Mouse (Mus musculus): ENCODE measurements around the gene Bex1. TPM values are rescaled to one million over a fixed set of nuclear protein-coding genes. Genes with fewer than 3 reads are reported as not detected.

Gene Bex1
- total RNA-seq, 1 experiment: 461 TPM

DNA sequence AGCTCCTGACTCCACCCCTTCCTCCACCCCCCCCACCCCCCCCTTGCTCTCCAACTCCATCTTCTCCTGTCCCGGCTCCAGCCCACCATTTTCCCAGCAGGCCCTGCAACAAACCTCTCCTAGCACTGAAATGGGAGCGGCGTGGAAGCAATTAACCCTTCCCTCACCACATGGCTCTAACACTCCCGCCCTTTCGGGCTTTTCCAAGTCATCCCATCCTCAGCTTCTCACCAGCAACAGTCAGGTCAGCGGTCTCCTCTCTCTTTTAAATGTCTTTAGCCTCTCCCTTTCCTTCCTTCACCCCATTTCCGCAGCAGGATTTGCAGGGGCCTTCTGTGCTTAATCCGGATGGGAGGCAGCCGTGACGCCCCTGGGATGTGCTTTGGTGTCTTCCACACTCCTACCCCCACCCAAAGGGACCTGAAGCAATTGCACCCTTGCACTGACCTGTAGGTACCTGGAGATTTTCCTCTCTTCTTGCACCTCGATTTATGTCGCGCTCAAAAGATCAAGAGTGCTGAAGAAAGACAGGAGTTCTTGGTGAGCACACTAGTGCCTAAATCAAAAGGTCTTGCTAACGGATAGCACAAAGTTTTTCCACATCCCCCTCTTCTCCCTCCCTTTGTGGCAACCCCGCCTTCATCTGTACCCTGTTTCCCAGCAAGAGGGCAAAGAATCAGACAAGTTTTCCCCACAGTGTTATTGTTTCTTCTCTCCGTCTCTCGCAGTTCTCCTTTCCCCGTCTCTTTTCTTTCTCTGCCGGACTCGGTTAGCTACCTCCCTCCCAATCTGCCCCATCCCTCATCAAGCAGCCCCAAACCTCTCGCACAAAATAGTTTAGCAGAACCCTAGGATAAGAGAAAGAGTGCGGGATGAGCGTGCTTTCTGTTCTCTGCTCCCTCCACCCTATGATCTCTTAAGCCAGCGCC, 43.9 kb downstream of the Bex1 start:
- H3K9me3 ChIP-seq (ENCODE audit: control insufficient read depth, insufficient read depth, low read depth, low read length): no peaks in the 10 kb centered on the region
- TF ChIP-seq CHD2 (IDR thresholded peaks at IDR 0.05; ENCODE audit: low read depth, low read length) (no peak), MAFK (IDR thresholded peaks at IDR 0.05; ENCODE audit: insufficient read depth, low read depth, low read length) (no peak), ZNF384 (IDR thresholded peaks at IDR 0.05; ENCODE audit: low read depth, low read length) (no peak), HCFC1 (IDR thresholded peaks at IDR 0.05; ENCODE audit: borderline replicate concordance, insufficient read depth, low read length) (no peak), ZC3H11A (IDR thresholded peaks at IDR 0.05; ENCODE audit: borderline replicate concordance, low read depth, low read length) (no peak)
- in situ Hi-C loops (cut with MboI; ENCODE audit: low sequenced_read_pairs in 2 of 2, unreplicated experiment in 2 of 2): no loop called here
- peak overlapping the region; percentile 82 for H3K27ac ChIP-seq (ENCODE audit: insufficient read depth, low read depth, low read length, poor library complexity, severe bottlenecking)
- H3K9ac ChIP-seq (ENCODE audit: insufficient read depth, low read depth, low read length, poor library complexity, severe bottlenecking): peak overlapping the region; percentile 85
- DNase-seq (ENCODE audit: low read depth, low spot score): peak; percentile 62
- H3K4me1 ChIP-seq (ENCODE audit: control insufficient read depth in 2 of 2, insufficient read depth in 2 of 2, low read length in 2 of 2, poor library complexity in 1 of 2): peaks cover 0 to 3% of the 10 kb centered on the region in 2 experiments; a peak in 1 of 4 replicates
- no peaks in the 10 kb centered on the region for H3K36me3 ChIP-seq (ENCODE audit: control insufficient read depth, insufficient read depth, low read length, poor library complexity, severe bottlenecking)
- H3K4me3 ChIP-seq (ENCODE audit: insufficient read depth in 1 of 2, low read depth in 1 of 2, low read length in 2 of 2, poor library complexity in 1 of 2, severe bottlenecking in 1 of 2): peak overlapping the region; percentile 76 to 93

- H3K4me3 ChIP-seq (ENCODE audit: insufficient read depth in 1 of 2, low read depth in 1 of 2, low read length in 2 of 2, poor library complexity in 1 of 2, severe bottlenecking in 1 of 2): peak overlapping the region; percentile 53 to 76
- no peak for DNase-seq (ENCODE audit: low read depth, low spot score)
- no peak for TF ChIP-seq ZNF384 (IDR thresholded peaks at IDR 0.05; ENCODE audit: low read depth, low read length)
- TF ChIP-seq ZC3H11A (IDR thresholded peaks at IDR 0.05; ENCODE audit: borderline replicate concordance, low read depth, low read length): no peak
- no peak for TF ChIP-seq HCFC1 (IDR thresholded peaks at IDR 0.05; ENCODE audit: borderline replicate concordance, insufficient read depth, low read length)
- no peak for TF ChIP-seq MAFK (IDR thresholded peaks at IDR 0.05; ENCODE audit: insufficient read depth, low read depth, low read length)
- H3K27ac ChIP-seq (ENCODE audit: insufficient read depth, low read depth, low read length, poor library complexity, severe bottlenecking): no peak overlapping the region
- in situ Hi-C loops (cut with MboI; ENCODE audit: low sequenced_read_pairs in 2 of 2, unreplicated experiment in 2 of 2): no loop called here
- no peaks in the 10 kb centered on the region for H3K9me3 ChIP-seq (ENCODE audit: control insufficient read depth, insufficient read depth, low read depth, low read length)
- H3K4me1 ChIP-seq (ENCODE audit: control insufficient read depth in 2 of 2, insufficient read depth in 2 of 2, low read length in 2 of 2, poor library complexity in 1 of 2): peaks cover 0 to 3% of the 10 kb centered on the region in 2 experiments; a peak in 1 of 4 replicates
- no peaks in the 10 kb centered on the region for H3K36me3 ChIP-seq (ENCODE audit: control insufficient read depth, insufficient read depth, low read length, poor library complexity, severe bottlenecking)
- H3K9ac ChIP-seq (ENCODE audit: insufficient read depth, low read depth, low read length, poor library complexity, severe bottlenecking): peak overlapping the region; percentile 59; the same call in 1 of the 2 replicates
These were observed 44.7 kb downstream of the Bex1 start for GRCm38 (mm10) chrX:136170625-136171024.

Other genes with a start within 250 kb of the Bex1 start
- gene Arxes2, start 221.7 kb downstream of the Bex1 start, total RNA-seq (2012; rRNA removed): 54.2 and 89.3 TPM in 2 replicates
- gene Arxes1, start 182.1 kb downstream of the Bex1 start, total RNA-seq (2012; rRNA removed): 17.7 and 30.7 TPM in 2 replicates
- gene Bex2, start 147.3 kb downstream of the Bex1 start, total RNA-seq (2012; rRNA removed): 43.2 and 54.1 TPM in 2 replicates
- gene Nxf3, start 130.3 kb downstream of the Bex1 start, total RNA-seq (2012; rRNA removed): 3.0 and 6.6 TPM in 2 replicates
- gene Bex4, start 76.5 kb downstream of the Bex1 start, total RNA-seq (2012; rRNA removed): 49.2 and 68.7 TPM in 2 replicates
- 35.5 and 76.2 TPM in 2 replicates for gene Tceal8, start 43.2 kb downstream of the Bex1 start, total RNA-seq (2012; rRNA removed)
- 1.6 and 6.2 TPM in 2 replicates for gene Tceal5, start 11.6 kb downstream of the Bex1 start, total RNA-seq (2012; rRNA removed)
- 1.2 and 2.8 TPM in 2 replicates for gene Tceal7, start 734 bp downstream of the Bex1 start, total RNA-seq (2012; rRNA removed)
- gene Tceal9, start 29.6 kb upstream of the Bex1 start, total RNA-seq (2012; rRNA removed): 121 and 243 TPM in 2 replicates
- gene Bex3, start 54.7 kb upstream of the Bex1 start, total RNA-seq (2012; rRNA removed): 358 and 629 TPM in 2 replicates